Mouse (Mus musculus): ENCODE results near the gene Timm22. TPM values are rescaled to one million over a fixed set of nuclear protein-coding genes. Genes with fewer than 3 reads are reported as not detected.

Gene Timm22
- total RNA-seq (2021), result 10 to 100 TPM; 40.4 to 40.8 TPM
- long read RNA-seq, experiment 1, transcript Timm22-203 (3 exons, 362 nt), result minor isoform, 5 of 67 reads
- long read RNA-seq, experiment 1, transcript Timm22-201 (4 exons, 2,817 nt), result major isoform, 48 of 67 reads
- long read RNA-seq, experiment 1, partial matches to known transcripts, result 3 of 67 reads
- long read RNA-seq, experiment 1, other reads (novel, unspliced or antisense), result 11 of 67 reads
- long read RNA-seq, experiment 2, transcript Timm22-203 (3 exons, 362 nt), result minor isoform, 6 of 52 reads
- long read RNA-seq, experiment 2, transcript Timm22-201 (4 exons, 2,817 nt), result major isoform, 41 of 52 reads
- long read RNA-seq, experiment 2, partial matches to known transcripts, result 1 of 52 reads
- long read RNA-seq, experiment 2, other reads (novel, unspliced or antisense), result 4 of 52 reads

DNA sequence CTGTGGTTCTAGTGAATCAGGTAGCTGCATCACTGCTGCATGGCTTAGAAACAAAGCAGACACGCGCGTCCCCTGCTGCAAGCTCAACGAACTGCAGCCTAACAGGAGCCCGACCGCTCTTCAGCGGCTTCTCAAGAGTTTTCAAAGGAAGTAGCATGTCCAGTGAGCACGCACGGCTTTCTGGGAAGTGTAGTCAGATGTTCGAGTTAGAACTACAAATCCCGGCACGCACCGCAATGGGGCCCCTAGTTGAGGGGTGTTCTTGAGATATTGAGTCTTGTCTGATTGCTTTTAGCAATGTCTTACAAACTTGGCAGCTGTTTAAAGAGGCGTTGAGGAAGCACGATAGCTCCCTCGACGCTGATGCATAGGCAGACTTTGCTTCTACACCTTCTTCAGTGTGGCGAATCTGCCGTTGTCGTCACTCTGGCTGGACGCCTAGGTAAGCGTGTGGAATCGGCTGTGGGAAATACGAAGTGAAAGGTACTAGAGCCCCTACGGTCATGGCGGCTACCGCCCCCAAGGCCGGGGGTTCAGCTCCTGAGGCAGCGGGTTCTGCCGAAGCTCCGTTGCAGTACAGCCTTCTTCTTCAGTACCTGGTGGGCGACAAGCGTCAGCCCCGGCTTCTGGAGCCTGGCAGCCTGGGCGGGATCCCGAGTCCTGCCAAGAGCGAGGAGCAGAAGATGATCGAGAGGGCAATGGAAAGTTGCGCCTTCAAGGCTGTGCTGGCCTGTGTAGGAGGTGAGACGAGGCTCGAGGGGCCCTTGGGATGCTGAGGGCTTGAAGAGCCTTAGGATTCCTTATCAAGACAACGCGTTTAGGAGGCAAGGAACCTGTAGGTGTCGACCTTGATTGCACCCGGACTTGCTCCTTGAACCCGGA is at the start of gene Timm22:
Gene Timm22, plus strand, starts transcription at position 251 of the 882 bp plus-strand sequence.
- DNase-seq, result peak; percentile 94

DNA sequence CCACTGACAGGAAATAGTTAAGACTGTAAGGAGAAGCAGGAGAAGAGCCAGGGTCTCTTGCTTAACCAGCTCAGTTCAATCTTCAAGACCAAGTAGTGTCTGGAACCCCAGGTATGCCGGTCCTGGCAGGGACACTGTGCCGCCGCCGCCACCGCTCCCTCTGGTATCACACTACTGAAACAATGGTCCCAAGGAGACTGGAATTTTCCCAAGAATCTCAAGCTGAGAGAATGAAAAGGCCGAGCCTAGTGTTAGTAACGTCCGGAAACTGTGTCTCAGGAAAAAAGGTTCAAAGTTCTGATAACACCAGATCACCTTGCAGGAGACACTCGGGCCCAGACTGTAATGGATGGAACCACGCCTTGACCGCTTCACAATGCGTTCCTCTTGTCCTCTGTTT is 49.3 kb upstream of the Timm22 start:
- no peak for DNase-seq

DNA sequence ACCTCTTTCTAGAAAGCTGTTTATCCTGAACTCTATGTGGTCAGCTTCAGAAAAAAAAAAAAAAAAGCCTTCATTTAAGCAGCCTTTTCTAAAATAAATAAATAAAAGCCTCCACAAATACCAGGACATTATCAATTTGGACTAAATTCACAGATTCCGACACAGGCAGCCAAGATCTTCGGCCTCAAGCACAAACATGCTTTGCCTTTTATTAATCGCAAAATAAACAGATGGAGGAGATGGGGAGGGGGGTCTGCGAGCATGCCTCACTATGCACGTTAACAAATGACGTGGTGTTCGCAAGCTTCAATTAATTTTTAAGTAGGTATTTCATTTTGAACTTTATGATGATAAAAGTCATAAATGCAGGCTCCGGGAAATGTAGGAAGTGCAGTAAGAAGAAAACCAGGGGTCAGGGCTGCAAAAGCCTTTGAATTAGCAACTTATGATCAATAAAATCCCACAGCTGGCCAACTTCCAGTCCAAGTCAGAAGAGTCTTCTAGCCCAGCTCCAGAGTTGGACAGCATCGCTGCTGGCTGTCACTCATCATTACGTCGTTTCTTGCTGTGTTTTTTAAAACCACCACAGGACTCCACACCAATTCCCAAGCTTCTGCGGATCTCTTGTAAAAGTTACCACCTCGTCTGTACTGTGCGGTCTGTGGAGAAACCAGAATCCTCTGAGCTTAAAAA is 48.0 kb upstream of the Timm22 start:
- no peak for DNase-seq

DNA sequence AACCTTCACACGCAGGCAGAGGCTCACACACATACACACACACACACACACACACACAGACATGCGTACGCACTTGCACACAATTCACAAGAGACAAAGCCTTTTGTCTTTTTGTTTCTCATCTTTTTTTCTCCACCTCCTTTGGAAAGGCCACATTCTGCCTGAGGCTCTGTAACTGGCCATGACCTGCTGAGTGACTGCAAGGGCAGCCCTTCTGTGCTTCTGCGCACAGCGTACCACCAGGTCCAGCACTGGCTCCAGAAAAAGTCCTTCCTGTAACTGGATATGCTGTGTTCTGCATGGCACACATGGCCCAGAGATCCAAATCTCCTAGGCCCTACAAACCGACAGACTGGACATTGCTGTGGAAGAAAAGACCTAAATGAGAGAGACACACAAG is 46.5 kb upstream of the Timm22 start:
- DNase-seq, result no peak

DNA sequence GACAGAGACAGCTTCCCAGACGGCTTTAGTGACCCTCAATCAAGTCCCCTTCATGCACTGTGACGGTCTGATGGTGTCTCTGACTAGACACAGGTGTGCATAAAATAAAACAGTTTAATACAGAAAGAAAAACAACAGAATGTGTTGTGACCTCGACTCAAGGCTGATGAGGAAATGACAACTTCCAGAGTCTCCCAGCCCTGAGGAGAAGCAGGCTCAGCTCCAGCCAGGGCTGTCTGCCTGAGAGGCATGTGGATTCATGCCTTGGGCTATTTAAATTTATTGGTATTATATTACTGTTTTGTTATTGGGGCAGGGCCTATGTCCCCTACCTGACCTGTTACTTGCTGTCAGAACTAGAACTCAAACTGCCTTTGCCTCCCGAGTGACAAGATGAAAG is 45.3 kb upstream of the Timm22 start:
- DNase-seq, result no peak

DNA sequence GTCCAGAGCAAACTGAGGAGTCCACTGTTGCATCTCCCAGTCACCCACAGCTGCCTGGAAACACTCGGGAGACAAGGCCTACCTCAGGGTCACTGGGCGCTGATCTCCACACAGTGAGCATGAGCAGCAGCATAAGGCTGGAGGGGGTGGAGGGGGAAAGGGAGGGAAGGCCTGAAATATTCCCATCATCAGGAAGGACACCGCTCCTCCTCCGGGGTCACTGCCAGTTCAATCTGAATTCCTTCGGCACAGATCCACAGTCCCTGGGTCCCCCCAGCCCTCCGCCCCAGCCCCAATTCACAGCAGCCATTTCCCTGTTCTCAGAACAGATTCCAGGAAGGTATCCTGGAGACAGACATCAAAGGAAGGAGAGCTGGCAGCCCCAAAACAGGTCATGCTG is 43.6 kb upstream of the Timm22 start:
- DNase-seq, result peak; percentile 15

DNA sequence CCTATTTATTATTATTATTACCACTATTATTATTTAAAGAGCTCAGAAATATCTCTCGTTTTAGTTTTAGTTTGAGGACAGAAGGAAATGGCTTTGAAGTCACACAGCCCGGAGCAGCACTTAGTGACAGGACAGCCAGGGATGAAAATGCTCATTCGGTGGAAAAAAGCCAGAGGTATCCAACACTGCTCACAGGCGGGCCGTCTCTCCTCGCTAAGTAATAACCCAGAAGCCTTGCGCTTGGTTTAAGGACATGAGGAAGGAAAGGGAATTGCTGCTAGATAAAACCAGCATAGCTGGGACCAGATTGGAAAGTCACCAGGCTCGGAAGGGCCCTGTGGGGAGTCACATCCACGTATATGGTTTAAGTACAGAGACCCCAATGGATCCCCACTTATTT is 43.1 kb upstream of the Timm22 start:
- peak; percentile 27 for DNase-seq

DNA sequence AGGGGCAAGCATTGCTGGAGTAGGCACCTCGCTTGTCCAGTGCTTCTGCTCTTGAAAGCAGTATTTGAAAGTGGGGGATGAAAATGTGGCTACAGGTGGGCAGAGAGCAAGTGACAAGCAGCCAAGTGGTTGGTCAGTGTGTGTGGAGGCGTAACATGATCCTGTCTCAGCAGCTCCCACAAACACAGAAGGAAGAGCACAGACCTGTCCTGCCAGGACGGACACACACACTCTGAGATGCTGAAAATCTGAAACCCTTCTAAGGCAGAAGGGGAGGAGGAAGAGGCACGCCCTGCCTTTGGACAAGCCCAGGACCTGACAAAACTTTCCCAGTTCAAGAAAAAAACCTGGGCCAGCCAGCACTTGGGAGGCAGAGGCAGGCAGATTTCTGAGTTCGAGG is 42.7 kb upstream of the Timm22 start:
- DNase-seq, result no peak

DNA sequence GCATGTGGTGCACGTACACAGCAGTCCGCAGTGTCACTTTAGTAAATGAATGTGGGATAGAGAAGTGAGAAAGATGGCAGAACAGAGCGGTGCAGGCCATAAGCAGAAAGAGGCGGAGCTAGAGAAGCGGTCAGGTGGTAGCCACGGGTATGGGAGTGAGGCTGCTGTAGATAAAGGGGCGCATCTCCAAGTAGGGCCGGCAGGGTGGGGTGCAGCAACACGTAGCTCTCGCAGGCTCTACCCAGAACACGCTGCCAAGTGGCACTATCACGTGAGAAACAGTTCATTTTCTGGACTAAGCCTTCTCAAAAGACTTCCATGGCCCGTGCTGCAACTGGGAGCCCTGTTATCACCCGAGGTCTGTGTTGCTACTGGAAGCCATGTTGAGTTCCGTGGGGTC is 40.0 kb upstream of the Timm22 start:
- no peak for DNase-seq

DNA sequence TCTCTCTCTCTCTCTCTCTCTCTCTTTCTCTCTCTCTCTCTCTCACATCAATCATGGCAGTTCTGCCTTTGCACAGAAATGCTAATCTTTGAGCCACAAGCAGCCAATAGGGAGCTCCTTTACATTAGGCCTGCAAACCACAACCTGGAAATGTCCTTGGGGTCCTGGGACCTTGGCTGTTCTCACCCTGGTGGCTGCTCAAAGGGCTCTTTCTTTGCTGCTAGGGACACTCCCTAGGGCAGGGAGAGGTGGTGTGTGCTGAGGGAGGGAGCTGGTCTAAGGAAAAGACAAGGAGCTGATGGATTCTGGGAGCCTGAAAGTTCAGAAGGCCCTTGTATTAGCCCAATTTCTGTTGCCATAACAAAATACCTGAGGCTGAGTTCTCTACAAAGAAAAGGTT is 36.3 kb upstream of the Timm22 start:
- no peak for DNase-seq

DNA sequence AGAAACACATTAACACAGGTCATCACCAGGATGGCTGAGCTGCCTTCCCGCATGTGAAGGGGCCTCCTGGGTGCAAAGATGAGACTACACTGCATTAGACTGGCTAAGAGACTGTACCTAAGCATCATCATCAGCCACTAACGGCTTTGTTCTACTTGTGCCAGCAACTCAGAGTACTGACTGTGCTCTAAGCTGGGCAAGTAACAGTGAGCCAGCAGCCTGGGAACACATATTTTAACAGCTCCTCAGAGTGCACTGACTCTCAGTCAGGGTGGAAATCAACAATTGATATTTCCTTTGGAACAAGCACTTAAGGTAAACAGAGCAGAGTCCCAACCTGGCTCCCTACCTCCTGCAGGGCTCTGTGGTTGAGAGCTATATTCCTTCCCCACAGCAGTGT is 34.6 kb upstream of the Timm22 start:
- DNase-seq, result peak; percentile 63

DNA sequence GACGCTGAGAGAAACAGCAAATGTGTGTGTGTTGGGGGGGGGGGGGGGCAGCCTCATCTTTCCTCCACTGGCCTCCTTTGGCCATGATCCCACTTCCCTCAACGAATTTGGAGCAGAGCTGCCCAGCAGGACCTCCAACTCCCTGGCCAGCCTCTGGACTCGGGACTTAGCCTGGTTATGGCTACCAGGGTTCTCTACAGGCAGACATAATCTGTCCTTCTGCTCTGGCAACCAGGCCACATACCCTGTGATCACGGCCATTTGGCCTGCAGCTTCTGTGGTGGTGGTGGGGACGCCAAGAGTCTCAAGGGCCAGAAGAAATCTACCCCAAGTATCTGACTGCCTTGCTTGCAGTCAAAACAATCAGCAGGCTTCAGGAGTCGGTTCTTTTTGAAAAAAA is 34.2 kb upstream of the Timm22 start:
- peak; percentile 64 for DNase-seq

DNA sequence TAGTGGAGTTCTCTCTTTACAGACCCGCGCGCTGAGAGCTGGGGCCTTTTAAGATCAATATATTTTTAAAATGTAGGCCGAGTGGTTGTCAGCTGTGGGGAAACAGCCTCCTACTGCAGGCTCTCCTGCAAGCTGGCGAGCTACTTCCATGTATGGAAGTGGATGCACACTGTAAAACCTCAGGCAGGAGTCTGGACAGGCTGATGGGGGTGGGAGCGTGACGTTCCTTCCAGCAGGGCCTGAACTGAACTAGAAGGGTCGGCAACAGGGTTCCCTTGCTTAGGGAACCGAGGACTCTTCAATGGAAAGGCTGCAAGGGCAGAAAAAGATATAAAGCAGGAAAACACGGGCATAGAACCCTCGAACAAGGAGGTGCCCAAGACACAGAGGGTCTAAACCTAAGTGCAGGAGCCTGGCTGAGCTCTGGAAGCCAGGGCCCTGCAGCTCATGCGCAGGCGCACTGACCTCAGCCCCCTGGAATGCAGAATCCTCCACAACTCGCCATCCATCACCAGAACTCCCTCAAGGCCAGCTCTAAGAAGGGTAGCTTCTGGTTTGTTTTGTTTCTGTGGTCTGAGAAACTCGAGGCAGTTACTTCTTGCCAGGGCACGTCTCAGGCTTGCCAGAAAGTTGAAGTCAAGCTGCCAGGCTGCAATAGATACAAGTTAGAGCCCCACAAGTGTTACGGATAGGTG is 32.1 kb upstream of the Timm22 start:
- peak; percentile 79 for DNase-seq

DNA sequence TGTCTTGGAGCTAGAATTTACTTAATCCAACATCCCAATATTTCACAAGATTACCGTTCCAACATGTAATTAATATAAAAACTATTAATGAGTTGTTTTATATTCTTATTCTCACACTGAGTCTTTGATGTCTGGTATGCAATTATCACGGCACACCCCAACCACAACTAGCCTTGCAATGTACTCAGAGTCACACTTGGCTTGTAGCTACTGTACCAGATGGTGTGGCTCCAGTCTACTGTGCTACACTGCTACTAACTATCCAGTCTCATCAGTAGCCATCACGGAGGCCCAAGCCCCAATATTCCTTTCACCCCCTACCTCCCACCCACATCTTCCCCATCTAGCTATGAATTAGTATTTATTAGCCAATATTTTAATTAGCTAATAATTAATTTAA is 30.3 kb upstream of the Timm22 start:
- no peak for DNase-seq

DNA sequence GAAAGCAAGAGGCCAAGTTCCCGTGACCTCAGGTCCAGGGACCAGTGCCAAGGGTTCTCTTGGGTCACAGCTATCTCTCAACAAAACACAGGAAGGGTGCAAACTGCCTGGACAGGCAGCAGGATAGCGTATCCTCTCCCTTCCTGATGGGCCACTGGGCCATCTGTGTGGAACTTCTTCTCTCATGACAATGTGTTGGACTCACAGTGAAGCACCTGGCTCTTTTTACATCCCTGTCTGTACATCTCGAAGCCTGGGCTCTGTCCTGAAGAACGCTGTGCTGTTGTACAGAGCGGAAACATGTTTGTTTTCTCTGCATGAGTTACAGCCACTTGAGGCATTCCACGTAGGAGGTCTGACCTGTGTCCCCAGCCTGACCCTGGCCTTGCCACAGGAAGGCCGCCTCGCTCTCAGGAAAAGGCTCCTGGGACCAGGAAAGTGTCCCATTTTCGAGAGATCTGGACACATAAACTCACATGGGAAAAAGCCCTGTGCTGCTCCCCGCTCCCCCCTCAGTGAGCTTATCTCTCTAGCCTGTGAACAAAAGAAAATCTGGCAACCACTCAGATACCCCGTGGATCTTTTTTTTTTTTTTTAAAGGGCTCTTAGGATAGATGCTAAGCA is 26.7 kb upstream of the Timm22 start:
- peak; percentile 53 for DNase-seq

DNA sequence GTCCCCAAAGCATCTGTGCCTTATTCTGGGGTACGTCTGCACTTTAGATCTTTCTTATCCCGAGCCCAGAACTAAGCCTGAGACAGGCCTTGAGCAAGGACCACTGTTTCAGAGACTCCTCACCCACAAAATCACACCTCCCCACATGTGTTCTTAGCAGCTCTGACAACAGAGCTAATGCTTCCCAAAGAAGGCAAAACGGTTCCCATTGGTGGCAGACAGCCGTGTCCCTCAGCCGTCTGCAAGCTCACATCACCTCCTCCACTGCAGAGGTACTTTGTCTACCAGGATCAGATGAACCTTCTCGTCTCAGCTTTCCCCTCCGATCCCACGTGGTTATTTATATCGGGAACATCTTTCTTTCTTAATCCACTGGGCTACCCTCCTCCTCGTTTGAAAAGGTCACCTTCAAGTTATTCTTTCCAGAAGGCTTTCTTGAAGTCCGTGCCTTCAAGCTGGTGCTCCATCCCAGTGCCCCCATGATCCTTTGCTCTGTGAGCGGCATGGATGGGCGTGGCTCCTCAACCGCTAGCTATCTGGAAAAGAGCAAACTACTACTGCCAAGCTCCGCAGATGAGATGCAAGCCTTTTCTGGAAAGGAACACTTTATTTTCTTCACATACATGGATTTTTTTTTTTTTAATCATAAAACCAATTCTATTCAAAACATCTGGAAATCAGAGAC is 25.4 kb upstream of the Timm22 start:
- peak; percentile 59 for DNase-seq

DNA sequence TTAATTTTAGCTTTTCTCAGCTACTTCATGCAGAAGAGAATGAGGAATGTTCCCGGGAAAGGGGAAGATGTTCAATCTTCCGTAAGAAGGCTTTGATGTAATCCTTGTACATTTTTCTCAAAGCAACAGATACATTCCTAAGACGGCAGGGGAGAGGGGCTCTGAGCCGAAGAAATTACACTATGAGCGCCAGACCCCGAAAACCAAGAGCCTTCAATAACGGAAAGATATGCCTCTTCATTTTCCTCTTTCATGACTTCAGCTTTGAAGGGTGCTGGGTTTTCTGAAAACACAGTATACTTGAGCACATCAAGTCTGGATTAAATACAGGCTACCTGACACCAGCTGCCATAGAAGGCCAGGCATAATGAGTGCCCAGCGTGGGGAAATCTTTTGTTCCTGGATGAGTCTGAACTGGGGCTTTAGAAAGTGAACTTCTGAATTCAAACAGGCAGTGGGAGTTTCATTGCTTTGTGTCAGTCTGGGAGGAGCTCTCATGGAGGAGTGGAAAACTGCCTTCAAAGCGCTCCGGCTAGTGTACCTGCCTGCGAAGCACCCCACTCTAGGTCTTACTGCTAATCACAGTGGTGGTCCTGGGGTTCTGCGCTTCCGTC is 23.9 kb upstream of the Timm22 start:
- no peak for DNase-seq

DNA sequence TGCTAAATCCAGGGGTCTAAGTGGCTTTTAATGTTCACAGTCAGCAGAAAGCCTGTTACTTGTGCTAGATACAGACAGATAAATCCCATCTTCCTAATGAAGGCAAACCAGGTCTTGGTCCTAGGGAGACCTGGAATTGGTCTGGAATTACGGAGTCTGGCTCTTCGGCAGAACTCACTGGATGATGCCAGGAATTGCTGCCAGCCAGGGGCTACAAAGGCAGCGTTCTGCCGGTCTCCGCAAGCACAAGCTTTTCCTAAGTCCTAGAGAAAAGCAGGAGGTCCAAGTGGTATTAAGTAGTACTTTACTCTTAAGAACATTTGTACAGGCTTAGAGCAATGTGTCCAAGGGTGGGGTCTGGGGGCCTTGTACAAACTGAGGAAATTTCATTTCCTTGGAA is 22.4 kb upstream of the Timm22 start:
- DNase-seq, result no peak

DNA sequence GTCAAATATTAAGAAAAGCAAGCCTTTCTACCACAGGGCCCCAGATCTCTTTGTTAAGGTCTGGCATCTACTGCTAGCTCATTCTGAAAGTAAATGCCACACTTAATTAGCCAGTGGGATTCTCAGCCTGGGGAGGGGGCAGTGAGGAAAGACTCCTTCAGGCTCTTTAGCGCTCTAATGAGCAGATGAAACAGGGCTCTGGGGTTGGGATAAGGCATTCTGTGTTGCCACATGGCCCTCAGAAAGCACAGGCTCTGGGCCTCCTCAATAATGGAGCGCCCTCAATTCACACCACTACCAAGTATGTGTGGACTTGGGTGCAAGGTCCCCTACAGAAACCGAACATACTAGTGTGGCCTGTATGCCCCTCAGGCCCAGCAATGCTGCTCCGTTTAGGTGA is 21.7 kb upstream of the Timm22 start:
- no peak for DNase-seq

DNA sequence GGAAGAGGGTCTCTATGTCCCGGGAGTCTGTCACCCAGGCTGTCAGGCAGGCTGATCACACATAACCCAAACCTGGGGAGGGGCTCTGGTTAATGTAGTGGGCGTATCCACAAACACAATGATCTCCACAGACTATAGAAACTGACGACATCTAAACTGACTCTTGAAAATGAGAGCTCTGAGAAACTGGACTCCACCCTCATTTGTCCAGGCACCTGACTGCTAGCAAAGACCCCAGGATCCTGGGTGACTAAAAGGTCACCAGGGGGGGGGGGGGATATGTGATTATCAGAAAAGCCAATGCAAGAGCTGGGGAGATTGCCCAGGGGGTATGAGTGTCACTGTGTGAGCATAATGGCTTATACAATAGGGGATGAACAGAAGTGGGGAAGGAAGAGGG is 21.0 kb upstream of the Timm22 start:
- no peak for DNase-seq

DNA sequence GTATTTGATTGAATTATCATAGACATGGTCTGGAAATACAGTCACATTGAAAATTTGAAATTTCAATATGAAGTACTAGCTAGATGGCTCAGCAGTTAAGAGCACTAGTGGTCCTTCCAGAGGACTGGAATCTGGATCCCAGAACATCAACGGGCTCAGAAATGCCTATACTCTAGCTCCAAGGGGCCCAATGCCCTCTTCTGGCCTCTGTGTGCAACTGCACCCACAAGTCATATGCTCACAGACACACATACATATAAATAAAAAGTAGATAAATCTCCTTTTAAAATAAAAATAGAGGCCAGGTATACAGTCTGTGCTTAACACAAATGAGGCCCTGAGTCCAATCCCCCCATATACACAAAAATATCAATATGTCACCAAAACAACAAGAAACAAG is 19.7 kb upstream of the Timm22 start:
- DNase-seq, result no peak

All from gastrocnemius, postnatal 25 days (tissue).